Mouse (Mus musculus) limb, embryonic 13.5 days (tissue): ENCODE results near the gene Nr2c1. TPM values are rescaled to one million over a fixed set of nuclear protein-coding genes. Genes with fewer than 3 reads are reported as not detected.

ENCODE experiments used
- ATAC-seq: fragments of 200-750 bp; cut with Nextera tagmentation; 2 replicates; pipeline ENCODE4 v1.8.0; 2017; ENCODE audit warnings: low read depth, moderate number of reproducible peaks, moderate TSS enrichment; ENCODE audit not compliant: low FRiP score
- H3K27ac ChIP-seq: fragments of 300-500 bp; sonication (generic); 2 replicates; pipeline ENCODE4 v1.5.1; 2015; ENCODE audit warnings: inconsistent platforms, mild to moderate bottlenecking, moderate library complexity
- H3K27me3 ChIP-seq: fragments of 300-500 bp; sonication (generic); 2 replicates; pipeline ENCODE4 v1.6.1; 2015; ENCODE audit warnings: mild to moderate bottlenecking, inconsistent platforms
- H3K36me3 ChIP-seq: fragments of 300-500 bp; sonication (generic); 2 replicates; pipeline ENCODE4 v1.6.1; 2015; ENCODE audit warnings: inconsistent platforms, mild to moderate bottlenecking, moderate library complexity
- H3K4me1 ChIP-seq: fragments of 300-500 bp; sonication (generic); 2 replicates; pipeline ENCODE4 v1.6.1; 2015; ENCODE audit warnings: inconsistent platforms
- H3K4me2 ChIP-seq: fragments of 300-500 bp; sonication (generic); replicated peaks from 2 replicates; pipeline ENCODE4 v1.6.1; 2015; ENCODE audit warnings: inconsistent platforms, mild to moderate bottlenecking, moderate library complexity
- H3K4me3 ChIP-seq: fragments of 300-500 bp; sonication (generic); 2 replicates; pipeline ENCODE4 v1.5.1; 2015; ENCODE audit warnings: moderate library complexity, mild to moderate bottlenecking, inconsistent platforms
- H3K9ac ChIP-seq: fragments of 300-500 bp; sonication (generic); 2 replicates; pipeline ENCODE4 v1.6.1; 2015; ENCODE audit warnings: mild to moderate bottlenecking, inconsistent platforms
- H3K9me3 ChIP-seq: fragments of 300-500 bp; sonication (generic); 2 replicates; pipeline ENCODE4 v1.6.1; 2016; ENCODE audit warnings: inconsistent platforms
- WGBS: fragments of 180-500 bp; shearing (Covaris S2); methylation state at CpG from one replicate; pipeline ENCODE4 v1.1.7; 2015; 5-methylcytosine and 5-hydroxymethylcytosine counted together
- polyA plus RNA-seq: library from polyadenylated mRNA; unstranded; fragments of >200 nt; fragmentation: Nextera tagmentation; extraction: Ambion mirVana; gene quantifications from 2 replicates; pipeline ENCODE4 v1.2.1, GENCODE M21; 2015

The Nr2c1 gene
- polyA plus RNA-seq, 1 experiment from 2014 or later = 9.9 TPM

DNA sequence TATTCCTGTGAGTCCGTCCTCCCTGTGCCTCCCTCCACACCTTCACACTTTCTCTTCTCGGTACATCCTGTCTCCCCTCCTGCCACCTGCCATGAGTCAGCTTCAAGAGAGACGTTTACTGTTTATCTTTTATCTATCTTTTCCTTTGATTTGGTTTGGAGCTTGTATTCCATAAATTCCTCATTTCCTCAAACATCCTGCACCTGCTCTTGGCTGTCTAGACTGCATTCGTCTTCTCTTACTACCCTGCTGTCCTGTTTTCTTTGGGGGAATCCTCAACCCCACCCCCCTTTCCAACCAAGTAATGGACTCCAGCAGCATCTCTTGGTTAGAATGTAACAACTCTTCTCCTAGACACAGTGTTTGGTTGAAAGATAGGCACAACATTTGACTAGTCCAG lies 87.4 kb downstream of the Nr2c1 start:
- Histone ChIP-seq H3K27ac (no peak overlapping the region), H3K9me3 (no peaks in the 10 kb centered on the region)
- 56% methylated on average over 4 of the region's 4 CpGs for WGBS

DNA sequence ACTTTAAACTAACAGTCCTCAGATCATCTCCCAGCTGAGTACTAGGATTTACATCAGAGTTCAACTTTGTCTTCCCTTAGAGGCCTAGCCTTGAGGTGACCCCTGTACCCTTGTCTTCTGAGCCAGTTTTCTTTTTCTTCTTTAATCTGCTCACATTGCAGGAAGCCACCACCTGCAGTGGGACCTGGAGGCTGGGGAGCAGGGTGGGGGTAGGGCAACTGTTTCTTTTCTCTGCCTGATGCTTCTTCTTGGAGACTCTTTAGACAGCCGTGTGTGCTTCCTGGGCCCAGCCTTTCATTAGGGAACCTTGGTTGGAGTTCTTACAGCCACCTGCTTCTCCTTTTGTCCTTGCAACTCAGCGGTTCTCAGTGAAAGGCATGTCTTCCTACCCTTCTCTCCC lies 93.5 kb downstream of the Nr2c1 start:
- Histone ChIP-seq H3K27me3 (no peaks in the 10 kb centered on the region), H3K4me1 (peaks cover 9% of the 10 kb centered on the region), H3K36me3 (no peaks in the 10 kb centered on the region), H3K27ac (no peak overlapping the region), H3K9ac (no peak overlapping the region), H3K9me3 (no peaks in the 10 kb centered on the region), H3K4me3 (no peak overlapping the region), H3K4me2 (no peak overlapping the region)
- WGBS = 78% methylated on average over 2 of the region's 2 CpGs
- ATAC-seq = no peak

More for the DNA sequence above, 87.4 kb downstream of the Nr2c1 start:
- Histone ChIP-seq H3K9ac (no peak overlapping the region), H3K36me3 (no peaks in the 10 kb centered on the region), H3K4me3 (no peak overlapping the region), H3K4me2 (no peak overlapping the region), H3K27me3 (no peaks in the 10 kb centered on the region), H3K4me1 (peaks cover 9% of the 10 kb centered on the region)
- no peak for ATAC-seq

Other genes starting within 250 kb of the Nr2c1 start
- gene Vezt, start 112.2 kb upstream of the Nr2c1 start, polyA plus RNA-seq = 25.7 and 28.0 TPM in 2 replicates
- 3.3 and 4.0 TPM in 2 replicates for gene Fgd6, start 112.0 kb upstream of the Nr2c1 start, polyA plus RNA-seq
- 306 and 316 TPM in 2 replicates for gene Ndufa12, start 50.7 kb downstream of the Nr2c1 start, polyA plus RNA-seq
- gene Gm4792, start 150.7 kb downstream of the Nr2c1 start, polyA plus RNA-seq = not detected in 2 replicates
- 13.2 and 15.4 TPM in 2 replicates for gene Tmcc3, start 163.9 kb downstream of the Nr2c1 start, polyA plus RNA-seq